Mouse (Mus musculus) C2C12 (cell line): ENCODE data around the gene Kbtbd13. TPM values are rescaled to one million over a fixed set of nuclear protein-coding genes. Genes with fewer than 3 reads are reported as not detected.

Experiments
- H3K27me3 ChIP-seq: one replicate; pipeline ENCODE4 v1.6.1; 2011; ENCODE audit not compliant: control insufficient read depth, insufficient read depth, insufficient read length
- H3K36me3 ChIP-seq: one replicate; pipeline ENCODE4 v1.6.1; 2011; ENCODE audit not compliant: control insufficient read depth, insufficient read depth
- H3K4me3 ChIP-seq: one replicate; pipeline ENCODE4 v1.5.1; 2011; ENCODE audit warnings: mild to moderate bottlenecking, control low read depth; ENCODE audit not compliant: poor library complexity, insufficient read depth, severe bottlenecking
- H3K79me2 ChIP-seq: one replicate; pipeline ENCODE4 v1.6.1; 2011; ENCODE audit not compliant: control insufficient read depth, insufficient read depth
- H3K79me3 ChIP-seq: one replicate; pipeline ENCODE4 v1.6.1; 2011; ENCODE audit warnings: low read depth, control low read depth
- H3ac ChIP-seq: one replicate; pipeline ENCODE3; 2011; ENCODE audit warnings: low read depth; ENCODE audit not compliant: control insufficient read depth, insufficient read length
- CEBPB ChIP-seq: IDR thresholded peaks from one replicate; pipeline ENCODE4 v1.6.1; 2011; ENCODE audit warnings: low read depth, mild to moderate bottlenecking, control low read depth, moderate library complexity
- CTCF ChIP-seq: IDR thresholded peaks from one replicate; pipeline ENCODE4 v1.5.1; 2011; ENCODE audit not compliant: control insufficient read depth, insufficient read depth, insufficient read length
- FOSL1 ChIP-seq: IDR thresholded peaks from one replicate; pipeline ENCODE4 v1.8.0; 2011; ENCODE audit warnings: mild to moderate bottlenecking, low read length; ENCODE audit not compliant: poor library complexity, insufficient read depth, severe bottlenecking
- MAX ChIP-seq: IDR thresholded peaks from one replicate; pipeline ENCODE4 v1.6.1; 2011; ENCODE audit warnings: mild to moderate bottlenecking, control low read depth
- MYOD1 ChIP-seq: IDR thresholded peaks from one replicate; pipeline ENCODE4 v1.6.1; 2011; ENCODE audit warnings: low read depth; ENCODE audit not compliant: control insufficient read depth, insufficient read length
- MYOG ChIP-seq: IDR thresholded peaks from one replicate; pipeline ENCODE4 v1.6.1; 2011; ENCODE audit not compliant: control insufficient read depth, insufficient read length; ENCODE audit errors: extremely low read depth
- USF1 ChIP-seq: IDR thresholded peaks from one replicate; pipeline ENCODE4 v1.6.1; 2011; ENCODE audit warnings: low read depth, mild to moderate bottlenecking, control low read depth, moderate library complexity
- long read RNA-seq, 2 experiments: library from polyadenylated mRNA; unstranded; transcript quantifications; one replicate each; pipeline ENCODE4 v2.0.0; 2019 to 2020
- polyA plus RNA-seq: library from polyadenylated mRNA; unstranded; fragments of >200 nt; fragmentation: generic; extraction: Trizol; gene quantifications from one replicate; pipeline ENCODE4 v1.2.1, GENCODE M21; 2012; ENCODE audit warnings: missing spikeins

Gene Kbtbd13
- not detected for polyA plus RNA-seq
- long read RNA-seq, experiment 1 = 0 reads
- long read RNA-seq, experiment 2 = 0 reads

DNA sequence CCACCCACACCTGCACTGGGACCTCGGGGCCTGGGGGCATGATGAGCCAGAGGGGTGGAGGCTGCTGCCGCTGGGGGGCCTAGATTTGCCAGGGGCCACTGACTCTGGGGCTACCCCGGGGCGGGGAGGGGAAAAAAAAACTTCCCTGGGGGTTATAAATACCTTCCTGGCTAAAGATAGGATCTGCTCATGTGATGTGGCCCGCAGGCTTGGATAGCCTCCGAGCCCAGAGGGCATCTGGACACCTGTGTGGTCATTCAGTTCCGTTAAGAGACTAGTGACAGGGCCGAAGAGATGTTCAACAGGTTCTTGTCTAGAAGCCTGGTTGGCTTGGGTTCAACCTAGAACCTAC is at the start of gene Kbtbd13:
Gene Kbtbd13 (minus strand): TSS at position 40 of the 352 bp plus-strand sequence.
- H3K79me3 ChIP-seq = no peaks in the 10 kb centered on the region
- no peak within 1 kb of the TSS for H3ac ChIP-seq
- H3K79me2 ChIP-seq = no peaks in the 10 kb centered on the region
- H3K4me3 ChIP-seq = no peak within 1 kb of the TSS
- TF ChIP-seq USF1 (no peak), CTCF (no peak), CEBPB (no peak), MAX (no peak), FOSL1 (no peak), MYOD1 (no peak), MYOG (no peak)
- H3K27me3 ChIP-seq = peaks cover 22% of the 10 kb centered on the region
- H3K36me3 ChIP-seq = no peaks in the 10 kb centered on the region

DNA sequence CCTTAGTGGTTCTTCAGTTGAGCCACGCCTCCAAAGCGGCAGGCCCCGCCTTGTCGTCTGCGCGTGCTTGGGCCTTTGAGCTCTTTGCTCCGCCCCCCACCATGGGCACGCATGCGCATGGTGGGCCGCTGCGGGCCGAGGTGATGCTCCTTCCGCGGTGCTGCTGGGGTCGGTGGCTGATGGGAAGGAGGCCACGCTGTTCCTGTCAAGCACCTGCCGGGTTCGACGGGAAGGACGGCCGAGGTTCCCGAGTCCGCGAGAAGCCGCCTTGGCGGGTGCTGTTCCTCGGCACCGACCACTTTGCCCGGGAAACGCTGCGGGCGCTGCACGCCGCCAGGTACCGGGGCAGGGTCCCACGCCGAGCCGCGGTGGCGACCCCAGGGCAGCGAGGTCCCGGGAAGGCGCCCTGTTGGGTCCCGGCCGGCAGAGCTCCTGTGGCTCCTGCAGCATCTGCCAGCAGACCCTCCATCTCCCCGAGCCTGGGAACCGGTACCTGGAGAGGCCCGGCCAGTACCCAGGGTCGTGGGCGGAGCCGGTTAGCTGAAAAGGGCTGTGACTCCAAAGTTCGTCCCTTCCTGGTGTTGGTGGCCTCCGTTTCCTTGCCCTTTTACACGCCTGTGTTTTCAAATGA is 44.3 kb upstream of the Kbtbd13 start, which contains the start of gene Mtfmt:
Gene Mtfmt (plus strand): TSS at position 112 of the 631 bp plus-strand sequence.
- no peaks in the 10 kb centered on the region for H3K36me3 ChIP-seq
- TF ChIP-seq MYOG = no peak
- no peak for TF ChIP-seq CTCF
- TF ChIP-seq MAX = peak; percentile 18
- TF ChIP-seq USF1 = no peak
- no peak for TF ChIP-seq MYOD1
- H3K79me2 ChIP-seq = peaks cover 13% of the 10 kb centered on the region
- no peaks in the 10 kb centered on the region for H3K27me3 ChIP-seq
- peak within 1 kb of the TSS; percentile 82 for H3K4me3 ChIP-seq
- H3ac ChIP-seq = peak within 1 kb of the TSS; percentile 91
- peaks cover 5% of the 10 kb centered on the region for H3K79me3 ChIP-seq

- no peak overlapping the region for H3K4me3 ChIP-seq
- TF ChIP-seq MYOG = no peak
- TF ChIP-seq MAX = no peak
- no peak for TF ChIP-seq CEBPB
- no peak for TF ChIP-seq CTCF
- no peak for TF ChIP-seq USF1
- TF ChIP-seq FOSL1 = no peak
- TF ChIP-seq MYOD1 = no peak
- no peaks in the 10 kb centered on the region for H3K27me3 ChIP-seq
- peaks cover 5% of the 10 kb centered on the region for H3K79me3 ChIP-seq
- no peak overlapping the region for H3ac ChIP-seq
- no peaks in the 10 kb centered on the region for H3K36me3 ChIP-seq
- H3K79me2 ChIP-seq = peaks cover 13% of the 10 kb centered on the region
Measured at GRCm38 (mm10) chr9:65435211-65435610, 43.8 kb upstream of the Kbtbd13 start.

DNA sequence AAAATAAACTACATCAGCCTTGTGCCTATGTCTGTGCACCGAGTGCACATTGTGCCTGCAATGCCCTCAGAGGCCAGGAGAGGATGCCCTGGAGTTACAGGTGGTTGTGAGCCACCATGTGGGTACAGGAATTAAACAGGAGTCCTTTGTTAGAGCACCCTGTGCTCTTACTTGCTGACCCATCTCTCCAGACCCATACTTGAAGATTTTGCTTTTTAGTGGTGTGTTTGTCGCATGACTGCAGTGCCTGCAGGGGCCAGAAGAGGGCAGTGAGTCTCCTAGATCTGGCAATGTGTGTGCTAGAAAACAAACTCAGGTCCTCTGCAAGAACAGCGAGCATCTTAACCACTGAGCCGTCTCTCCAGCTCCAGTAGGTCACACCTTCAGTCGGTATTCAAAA is 42.7 kb upstream of the Kbtbd13 start:
- no peak overlapping the region for H3K4me3 ChIP-seq
- TF ChIP-seq MYOG (no peak), CEBPB (no peak), CTCF (peak; percentile 37)
- H3K36me3 ChIP-seq = no peaks in the 10 kb centered on the region
- H3K27me3 ChIP-seq = no peaks in the 10 kb centered on the region
- no peak overlapping the region for H3ac ChIP-seq
- peaks cover 13% of the 10 kb centered on the region for H3K79me2 ChIP-seq
- peaks cover 4% of the 10 kb centered on the region for H3K79me3 ChIP-seq

DNA sequence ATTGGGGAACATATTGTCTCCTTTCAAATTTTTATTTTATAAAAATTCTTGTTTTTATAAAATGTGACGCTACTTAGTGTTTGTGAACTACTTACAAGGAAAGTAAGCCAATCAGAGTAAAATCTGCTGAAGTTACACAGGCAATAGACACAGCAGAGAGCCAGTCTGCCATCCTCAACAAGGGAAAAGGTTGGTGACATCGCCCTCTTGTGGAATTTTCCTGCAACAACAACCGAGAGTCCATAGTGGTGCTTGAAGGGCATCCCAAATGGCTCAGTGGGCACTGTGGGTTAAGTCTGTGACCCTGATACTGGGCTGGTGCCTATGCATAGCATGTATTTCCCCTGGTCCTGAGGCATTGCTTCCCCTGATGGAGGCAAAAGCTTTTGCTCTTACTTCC is 40.8 kb upstream of the Kbtbd13 start:
- Histone ChIP-seq H3K4me3 (no peak overlapping the region), H3K27me3 (no peaks in the 10 kb centered on the region), H3K79me3 (peaks cover 3% of the 10 kb centered on the region), H3K79me2 (peaks cover 13% of the 10 kb centered on the region), H3ac (no peak overlapping the region), H3K36me3 (no peaks in the 10 kb centered on the region)
- TF ChIP-seq CEBPB = no peak
- peak; percentile 84 for TF ChIP-seq CTCF

- no peak for TF ChIP-seq FOSL1
- no peak for TF ChIP-seq CTCF
- TF ChIP-seq CEBPB = no peak
- TF ChIP-seq MYOG = no peak
- no peak for TF ChIP-seq MYOD1
- no peak for TF ChIP-seq MAX
- no peak for TF ChIP-seq USF1
Measured at GRCm38 (mm10) chr9:65430921-65431320, 39.5 kb upstream of the Kbtbd13 start.

More at GRCm38 (mm10) chr9:65430921-65431320, 39.5 kb upstream of the Kbtbd13 start:
- Histone ChIP-seq H3K79me3 (no peaks in the 10 kb centered on the region), H3K36me3 (no peaks in the 10 kb centered on the region), H3K79me2 (peaks cover 2% of the 10 kb centered on the region), H3ac (no peak overlapping the region), H3K4me3 (no peak overlapping the region), H3K27me3 (no peaks in the 10 kb centered on the region)
